Mouse (Mus musculus) cortical plate, adult 2 months (tissue): ENCODE data around the gene Tnp2.

Experiments used
- CTCF ChIP-seq: fragments of 200-500 bp; IDR thresholded peaks from 2 replicates; pipeline ENCODE4 v1.5.1; 2011; ENCODE audit warnings: mild to moderate bottlenecking, control low read depth, low read length; ENCODE audit not compliant: insufficient read depth; ENCODE audit errors: extremely low read depth
- POLR2A ChIP-seq: fragments of 200-500 bp; IDR thresholded peaks from 2 replicates; pipeline ENCODE4 v1.6.1; 2011; ENCODE audit warnings: mild to moderate bottlenecking, low read length, control low read depth; ENCODE audit not compliant: insufficient read depth; ENCODE audit errors: extremely low read depth

DNA sequence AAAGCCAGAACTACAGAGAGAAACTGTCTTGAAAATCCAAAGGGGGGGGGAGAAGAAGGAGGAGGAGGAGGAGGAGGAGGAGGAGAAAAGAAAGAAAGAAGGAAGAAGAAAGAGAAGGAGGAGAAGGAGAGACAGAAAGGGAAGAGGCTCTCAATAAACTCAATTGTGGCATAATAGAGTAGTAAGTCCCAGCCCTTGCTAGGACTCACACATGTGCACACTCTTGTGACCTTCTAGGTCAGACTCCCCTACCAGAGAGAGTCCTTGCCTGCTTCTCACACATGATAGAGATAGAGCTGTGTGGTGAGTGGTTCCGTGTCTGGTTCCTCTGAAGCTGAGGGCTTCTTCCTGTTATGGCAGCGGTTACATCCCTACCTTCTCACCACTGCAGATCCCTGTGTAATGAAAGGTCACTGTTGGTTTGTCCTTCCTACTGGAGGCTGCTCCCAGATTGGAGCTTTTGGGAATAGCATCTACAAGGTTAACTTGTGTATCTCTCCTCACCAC, 24.5 kb upstream of the Tnp2 start, which contains the start of gene Gm11172:
- no peak for TF ChIP-seq CTCF
- TF ChIP-seq POLR2A = no peak
